Mouse (Mus musculus): ENCODE data around the gene Rps11. TPM values are rescaled to one million over a fixed set of nuclear protein-coding genes. Genes with fewer than 3 reads are reported as not detected.

The Rps11 gene
- polyA plus RNA-seq (2014; fragmentation: Illumina TruSeq; extraction: RNeasy Lipid Tissue Mini Kit (QIAGEN cat#74804); ENCODE audit: low read depth, low replicate concordance): 641 TPM

GRCm38 (mm10) chr7:45124224-45125143, at the start of gene Rps11:
Gene Rps11, minus strand, starts transcription at chr7:45124439.

GRCm38 (mm10) chr7:45163735-45164490, 39.7 kb upstream of the Rps11 start, which contains the start of gene Slc17a7:
Gene Slc17a7, plus strand, starts transcription at chr7:45163949.

GRCm38 (mm10) chr7:45154096-45154992, 30.1 kb upstream of the Rps11 start, which contains the start of the genes Pih1d1 and Aldh16a1:
Gene Pih1d1, plus strand, starts transcription at chr7:45154303.
Gene Aldh16a1, minus strand, starts transcription at chr7:45154584.

DNA sequence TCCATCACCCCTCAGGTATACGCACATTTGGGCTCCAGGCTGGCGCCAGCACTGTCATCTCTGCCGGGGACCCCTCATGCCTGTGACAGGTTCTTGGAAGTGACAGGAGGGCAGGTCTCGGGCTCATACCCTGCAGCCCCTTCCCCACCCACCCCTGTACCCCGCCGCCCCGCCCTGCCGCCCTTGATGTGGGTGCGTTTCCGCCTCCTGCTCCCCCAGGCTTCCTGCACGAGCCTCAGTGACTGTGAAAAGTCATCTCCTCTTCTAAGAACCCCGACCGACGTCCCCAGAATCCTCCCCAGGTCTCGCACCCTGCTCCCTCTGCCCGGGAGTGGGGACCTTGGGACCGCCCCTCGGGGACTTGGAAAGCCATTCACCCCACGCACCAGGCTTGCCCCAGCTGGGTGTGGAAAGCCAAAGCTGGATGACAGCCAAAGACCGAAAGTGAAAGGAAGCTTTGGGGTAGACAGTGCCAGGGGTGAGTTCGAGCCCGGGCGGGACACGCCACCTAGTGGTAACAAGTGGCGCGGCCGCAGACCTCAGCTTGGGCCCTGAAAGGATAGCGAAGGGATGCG, 11.8 kb upstream of the Rps11 start, which contains the start of the genes Gm45713 and Flt3l:
Gm45713 (minus strand) TSS at position 239 of the 575 bp plus-strand sequence.
Flt3l (minus strand) TSS at position 440 of the 575 bp plus-strand sequence.

DNA sequence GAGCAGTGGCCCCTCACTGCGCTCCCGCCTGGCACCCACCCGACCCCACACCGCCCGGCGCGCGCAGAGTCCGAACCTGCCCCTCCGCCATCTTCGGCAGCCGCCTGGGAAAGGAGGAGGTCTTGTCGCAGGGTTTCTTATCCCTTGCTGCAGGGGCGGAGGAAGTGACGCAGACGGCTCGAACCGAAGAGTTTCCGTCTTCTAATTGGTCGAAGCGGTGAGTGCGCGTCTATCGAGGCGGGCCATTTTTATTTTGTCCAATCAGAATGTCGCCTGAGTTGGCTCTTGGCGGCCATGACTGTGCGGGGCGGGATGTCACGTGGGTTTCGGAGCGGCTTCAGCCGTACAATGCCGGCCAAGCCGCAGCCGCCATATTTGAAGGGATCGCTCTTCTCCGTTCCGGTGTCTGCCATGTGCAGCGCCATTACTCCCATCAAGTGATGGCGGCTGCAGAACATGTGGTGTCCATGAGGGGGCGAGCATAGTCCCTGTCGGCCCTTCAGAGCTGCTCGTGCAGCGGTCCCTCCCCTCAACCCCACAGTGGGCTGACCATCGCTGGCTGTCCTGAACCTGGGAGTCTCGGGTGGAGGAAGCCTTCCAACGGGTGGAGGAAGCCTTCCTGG, 4.5 kb upstream of the Rps11 start, which contains the start of gene Rpl13a:
Rpl13a (minus strand) TSS at position 138 of the 623 bp plus-strand sequence.

GRCm38 (mm10) chr7:45103652-45104180, 20.5 kb downstream of the Rps11 start, which contains the start of gene Fcgrt:
Gene Fcgrt, minus strand, starts transcription at chr7:45103851.

GRCm38 (mm10) chr7:45092048-45092447, 32.2 kb downstream of the Rps11 start, which contains the start of gene Rcn3:
Gene Rcn3, minus strand, starts transcription at chr7:45092221.

Other genes starting within 250 kb of the Rps11 start
- gene Med25, start 231.7 kb downstream of the Rps11 start, polyA plus RNA-seq (2014; fragmentation: Illumina TruSeq; extraction: RNeasy Lipid Tissue Mini Kit (QIAGEN cat#74804); ENCODE audit: low read depth, low replicate concordance): 74.0 TPM
- 21.4 TPM for gene Fuz, start 228.4 kb downstream of the Rps11 start, polyA plus RNA-seq (2014; fragmentation: Illumina TruSeq; extraction: RNeasy Lipid Tissue Mini Kit (QIAGEN cat#74804); ENCODE audit: low read depth, low replicate concordance)
- gene Ap2a1, start 194.9 kb downstream of the Rps11 start, polyA plus RNA-seq (2014; fragmentation: Illumina TruSeq; extraction: RNeasy Lipid Tissue Mini Kit (QIAGEN cat#74804); ENCODE audit: low read depth, low replicate concordance): 41.3 TPM
- gene Tsks, start 181.2 kb downstream of the Rps11 start, polyA plus RNA-seq (2014; fragmentation: Illumina TruSeq; extraction: RNeasy Lipid Tissue Mini Kit (QIAGEN cat#74804); ENCODE audit: low read depth, low replicate concordance): not detected
- 3.6 TPM for gene Cpt1c, start 149.6 kb downstream of the Rps11 start, polyA plus RNA-seq (2014; fragmentation: Illumina TruSeq; extraction: RNeasy Lipid Tissue Mini Kit (QIAGEN cat#74804); ENCODE audit: low read depth, low replicate concordance)
- 114 TPM for gene Prmt1, start 137.9 kb downstream of the Rps11 start, polyA plus RNA-seq (2014; fragmentation: Illumina TruSeq; extraction: RNeasy Lipid Tissue Mini Kit (QIAGEN cat#74804); ENCODE audit: low read depth, low replicate concordance)
- 72.3 TPM for gene Irf3, start 126.8 kb downstream of the Rps11 start, polyA plus RNA-seq (2014; fragmentation: Illumina TruSeq; extraction: RNeasy Lipid Tissue Mini Kit (QIAGEN cat#74804); ENCODE audit: low read depth, low replicate concordance)
- gene Bcl2l12, start 125.7 kb downstream of the Rps11 start, polyA plus RNA-seq (2014; fragmentation: Illumina TruSeq; extraction: RNeasy Lipid Tissue Mini Kit (QIAGEN cat#74804); ENCODE audit: low read depth, low replicate concordance): 12.3 TPM
- gene Scaf1, start 108.1 kb downstream of the Rps11 start, polyA plus RNA-seq (2014; fragmentation: Illumina TruSeq; extraction: RNeasy Lipid Tissue Mini Kit (QIAGEN cat#74804); ENCODE audit: low read depth, low replicate concordance): 34.5 TPM
- gene Rras, start 106.5 kb downstream of the Rps11 start, polyA plus RNA-seq (2014; fragmentation: Illumina TruSeq; extraction: RNeasy Lipid Tissue Mini Kit (QIAGEN cat#74804); ENCODE audit: low read depth, low replicate concordance): 57.4 TPM
- 13.2 TPM for gene Prr12, start 71.6 kb downstream of the Rps11 start, polyA plus RNA-seq (2014; fragmentation: Illumina TruSeq; extraction: RNeasy Lipid Tissue Mini Kit (QIAGEN cat#74804); ENCODE audit: low read depth, low replicate concordance)
- 40.7 TPM for gene Nosip, start 62.0 kb downstream of the Rps11 start, polyA plus RNA-seq (2014; fragmentation: Illumina TruSeq; extraction: RNeasy Lipid Tissue Mini Kit (QIAGEN cat#74804); ENCODE audit: low read depth, low replicate concordance)
- 12.4 TPM for gene Prrg2, start 61.8 kb downstream of the Rps11 start, polyA plus RNA-seq (2014; fragmentation: Illumina TruSeq; extraction: RNeasy Lipid Tissue Mini Kit (QIAGEN cat#74804); ENCODE audit: low read depth, low replicate concordance)
- gene Rcn3, start 32.2 kb downstream of the Rps11 start, polyA plus RNA-seq (2014; fragmentation: Illumina TruSeq; extraction: RNeasy Lipid Tissue Mini Kit (QIAGEN cat#74804); ENCODE audit: low read depth, low replicate concordance): 40.8 TPM
- gene Fcgrt, start 20.6 kb downstream of the Rps11 start, polyA plus RNA-seq (2014; fragmentation: Illumina TruSeq; extraction: RNeasy Lipid Tissue Mini Kit (QIAGEN cat#74804); ENCODE audit: low read depth, low replicate concordance): 83.1 TPM
- gene Rpl13a, start 4.3 kb upstream of the Rps11 start, polyA plus RNA-seq (2014; fragmentation: Illumina TruSeq; extraction: RNeasy Lipid Tissue Mini Kit (QIAGEN cat#74804); ENCODE audit: low read depth, low replicate concordance): 958 TPM
- not detected for gene Gm45713, start 11.8 kb upstream of the Rps11 start, polyA plus RNA-seq (2014; fragmentation: Illumina TruSeq; extraction: RNeasy Lipid Tissue Mini Kit (QIAGEN cat#74804); ENCODE audit: low read depth, low replicate concordance)
- gene Flt3l, start 12.0 kb upstream of the Rps11 start, polyA plus RNA-seq (2014; fragmentation: Illumina TruSeq; extraction: RNeasy Lipid Tissue Mini Kit (QIAGEN cat#74804); ENCODE audit: low read depth, low replicate concordance): 21.0 TPM
- 41.4 TPM for gene Pih1d1, start 29.9 kb upstream of the Rps11 start, polyA plus RNA-seq (2014; fragmentation: Illumina TruSeq; extraction: RNeasy Lipid Tissue Mini Kit (QIAGEN cat#74804); ENCODE audit: low read depth, low replicate concordance)
- 16.5 TPM for gene Aldh16a1, start 30.1 kb upstream of the Rps11 start, polyA plus RNA-seq (2014; fragmentation: Illumina TruSeq; extraction: RNeasy Lipid Tissue Mini Kit (QIAGEN cat#74804); ENCODE audit: low read depth, low replicate concordance)
- 27.4 TPM for gene Slc17a7, start 39.5 kb upstream of the Rps11 start, polyA plus RNA-seq (2014; fragmentation: Illumina TruSeq; extraction: RNeasy Lipid Tissue Mini Kit (QIAGEN cat#74804); ENCODE audit: low read depth, low replicate concordance)
- gene Gfy, start 55.1 kb upstream of the Rps11 start, polyA plus RNA-seq (2014; fragmentation: Illumina TruSeq; extraction: RNeasy Lipid Tissue Mini Kit (QIAGEN cat#74804); ENCODE audit: low read depth, low replicate concordance): not detected
- gene Pth2, start 56.6 kb upstream of the Rps11 start, polyA plus RNA-seq (2014; fragmentation: Illumina TruSeq; extraction: RNeasy Lipid Tissue Mini Kit (QIAGEN cat#74804); ENCODE audit: low read depth, low replicate concordance): not detected
- gene Ccdc155, start 80.5 kb upstream of the Rps11 start, polyA plus RNA-seq (2014; fragmentation: Illumina TruSeq; extraction: RNeasy Lipid Tissue Mini Kit (QIAGEN cat#74804); ENCODE audit: low read depth, low replicate concordance): not detected
- not detected for gene Dkkl1, start 87.7 kb upstream of the Rps11 start, polyA plus RNA-seq (2014; fragmentation: Illumina TruSeq; extraction: RNeasy Lipid Tissue Mini Kit (QIAGEN cat#74804); ENCODE audit: low read depth, low replicate concordance)
- gene Tead2, start 91.3 kb upstream of the Rps11 start, polyA plus RNA-seq (2014; fragmentation: Illumina TruSeq; extraction: RNeasy Lipid Tissue Mini Kit (QIAGEN cat#74804); ENCODE audit: low read depth, low replicate concordance): 7.8 TPM
- 3.0 TPM for gene Cd37, start 114.7 kb upstream of the Rps11 start, polyA plus RNA-seq (2014; fragmentation: Illumina TruSeq; extraction: RNeasy Lipid Tissue Mini Kit (QIAGEN cat#74804); ENCODE audit: low read depth, low replicate concordance)
- not detected for gene Slc6a16, start 116.6 kb upstream of the Rps11 start, polyA plus RNA-seq (2014; fragmentation: Illumina TruSeq; extraction: RNeasy Lipid Tissue Mini Kit (QIAGEN cat#74804); ENCODE audit: low read depth, low replicate concordance)
- gene Slc6a21, start 153.1 kb upstream of the Rps11 start, polyA plus RNA-seq (2014; fragmentation: Illumina TruSeq; extraction: RNeasy Lipid Tissue Mini Kit (QIAGEN cat#74804); ENCODE audit: low read depth, low replicate concordance): not detected
- gene Trpm4, start 209.3 kb upstream of the Rps11 start, polyA plus RNA-seq (2014; fragmentation: Illumina TruSeq; extraction: RNeasy Lipid Tissue Mini Kit (QIAGEN cat#74804); ENCODE audit: low read depth, low replicate concordance): 31.0 TPM
- gene Hrc, start 210.9 kb upstream of the Rps11 start, polyA plus RNA-seq (2014; fragmentation: Illumina TruSeq; extraction: RNeasy Lipid Tissue Mini Kit (QIAGEN cat#74804); ENCODE audit: low read depth, low replicate concordance): 1,149 TPM
- gene Ppfia3, start 242.6 kb upstream of the Rps11 start, polyA plus RNA-seq (2014; fragmentation: Illumina TruSeq; extraction: RNeasy Lipid Tissue Mini Kit (QIAGEN cat#74804); ENCODE audit: low read depth, low replicate concordance): 0.24 TPM
- gene Lin7b, start 246.1 kb upstream of the Rps11 start, polyA plus RNA-seq (2014; fragmentation: Illumina TruSeq; extraction: RNeasy Lipid Tissue Mini Kit (QIAGEN cat#74804); ENCODE audit: low read depth, low replicate concordance): 1.2 TPM